Mouse (Mus musculus) induced T-regulatory cell, adult 2 months (primary cell): Measurements from ENCODE around the gene Spta1.

Experiments
- DNase-seq: peaks from one replicate; pipeline ENCODE4 v3.0.0-alpha.2; 2012; ENCODE audit warnings: low read depth

Spta1 gene

DNA sequence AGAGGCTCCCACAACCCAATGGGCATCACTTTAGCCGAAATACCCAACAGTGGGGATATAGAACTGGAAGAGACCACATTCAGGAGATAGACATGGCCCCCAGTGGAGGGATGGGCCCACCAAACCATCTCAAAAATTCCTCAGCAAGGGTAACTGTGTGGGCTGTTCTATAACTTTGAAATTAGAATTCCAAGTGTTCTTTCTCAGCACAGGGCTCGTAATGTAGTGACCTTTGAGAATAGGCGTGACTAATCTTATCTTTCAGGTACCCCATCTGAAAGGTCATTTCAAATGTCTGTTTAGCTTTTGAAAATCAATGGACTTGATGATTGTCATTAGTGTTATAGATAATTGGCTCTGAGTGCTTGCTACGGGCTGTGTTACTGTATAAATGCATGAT lies 95.2 kb downstream of the Spta1 start:
- DNase-seq: no peak

DNA sequence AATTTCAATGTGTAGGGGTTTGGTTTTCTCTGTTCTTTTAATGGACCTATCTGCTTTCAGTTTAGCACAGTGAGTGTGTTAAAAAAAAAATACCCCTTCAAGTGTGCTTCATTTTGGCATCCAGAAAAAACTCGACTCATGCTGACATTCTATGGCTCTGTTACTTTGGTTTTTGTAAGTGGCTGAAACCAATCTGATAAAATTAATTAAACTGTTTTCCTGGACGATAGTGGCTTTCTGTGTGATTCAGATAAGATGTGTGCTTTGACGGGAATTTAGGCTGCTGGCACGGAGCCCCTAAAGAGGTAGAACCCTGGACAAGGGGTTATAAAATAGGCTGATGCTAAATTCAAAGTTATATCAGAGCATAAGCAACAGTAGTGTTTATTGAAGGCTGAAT lies 96.6 kb downstream of the Spta1 start:
- DNase-seq: no peak

DNA sequence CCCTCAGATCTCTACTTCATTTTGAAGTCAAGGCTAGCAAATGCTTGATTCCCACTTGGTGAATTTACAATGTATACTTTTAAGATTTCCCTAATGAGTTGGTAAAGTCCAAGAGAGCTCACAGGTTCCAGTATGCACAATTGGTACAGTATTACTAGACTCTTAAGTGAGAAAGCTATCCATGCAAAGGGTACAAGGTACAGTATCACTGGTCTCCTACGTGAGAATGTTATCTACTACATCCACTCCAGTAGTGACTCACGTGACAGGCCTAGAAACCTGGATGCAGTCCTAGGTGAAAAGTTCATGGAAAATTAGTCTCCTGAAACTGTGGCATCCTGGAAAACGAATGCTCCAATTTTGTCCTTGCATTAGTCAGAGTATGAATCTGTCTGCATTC lies 98.1 kb downstream of the Spta1 start:
- no peak for DNase-seq
